Mouse (Mus musculus) heart, postnatal 0 days (tissue): ENCODE measurements at regions not wholly inside any gene's neighbourhood (a gene's known extent, or its start where the extent isn't known, plus 50 kb on each side); places are given as distances from the start of the nearest gene placed in this dataset.

Experiments used
- ATAC-seq: fragments of 200-750 bp; cut with Nextera tagmentation; 2 replicates; pipeline ENCODE4 v1.8.0; 2017; ENCODE audit warnings: low read depth, moderate number of reproducible peaks, moderate library complexity; ENCODE audit not compliant: insufficient read depth
- DNase-seq: peaks from one replicate; pipeline ENCODE4 v3.0.0-alpha.2; 2016; ENCODE audit warnings: low spot score
- H3K27ac ChIP-seq: fragments of 300-500 bp; sonication (generic); 2 replicates; pipeline ENCODE4 v1.5.1; 2014; ENCODE audit warnings: low read depth, mild to moderate bottlenecking
- H3K27me3 ChIP-seq: fragments of 300-500 bp; sonication (generic); 2 replicates; pipeline ENCODE4 v1.6.1; 2014; ENCODE audit warnings: low read length, mixed read lengths; ENCODE audit not compliant: control insufficient read depth, insufficient read depth
- H3K36me3 ChIP-seq: fragments of 300-500 bp; sonication (generic); replicated peaks from 2 replicates; pipeline ENCODE4 v1.6.1; 2014; ENCODE audit warnings: low read length, mixed read lengths; ENCODE audit not compliant: control insufficient read depth, insufficient read depth
- H3K4me1 ChIP-seq: fragments of 300-500 bp; sonication (generic); 2 replicates; pipeline ENCODE4 v1.6.1; 2014; ENCODE audit warnings: antibody characterized with exemption; ENCODE audit not compliant: control insufficient read depth, insufficient read depth
- H3K4me2 ChIP-seq: fragments of 300-500 bp; sonication (generic); 2 replicates; pipeline ENCODE4 v1.6.1; 2014; ENCODE audit warnings: low read depth, mild to moderate bottlenecking, low read length, moderate library complexity
- H3K4me3 ChIP-seq: fragments of 300-500 bp; sonication (generic); 2 replicates; pipeline ENCODE4 v1.5.1; 2014; ENCODE audit warnings: low read depth, low read length
- H3K9ac ChIP-seq: fragments of 300-500 bp; sonication (generic); replicated peaks from 2 replicates; pipeline ENCODE4 v1.6.1; 2014; ENCODE audit warnings: low read depth, low read length, mixed read lengths
- H3K9me3 ChIP-seq: fragments of 300-500 bp; sonication (generic); replicated peaks from 2 replicates; pipeline ENCODE4 v1.6.1; 2016; ENCODE audit warnings: low read length; ENCODE audit not compliant: control insufficient read depth
- CTCF ChIP-seq: IDR thresholded peaks from 2 replicates; pipeline ENCODE4 v1.5.1; 2016; ENCODE audit warnings: antibody characterized with exemption, control low read depth, low read depth
- EP300 ChIP-seq: IDR thresholded peaks from 2 replicates; pipeline ENCODE4 v1.6.1; 2016; ENCODE audit warnings: antibody characterized with exemption, low read depth
- WGBS: fragments of 180-500 bp; shearing (Covaris S2); extraction: QIAGEN DNeasy Blood & Tissue Kit; methylation state at CpG from one replicate; pipeline ENCODE4 v1.1.7; 2014; 5-methylcytosine and 5-hydroxymethylcytosine counted together

GRCm38 (mm10) chr4:45729801-45730200, 69.0 kb upstream of the Aldh1b1 start:
- no peaks in the 10 kb centered on the region for H3K9me3 ChIP-seq
- no peak overlapping the region for H3K4me2 ChIP-seq
- no peak overlapping the region for H3K4me3 ChIP-seq
- 78% methylated on average over 4 of the region's 4 CpGs for WGBS
- no peak overlapping the region for H3K27ac ChIP-seq
- H3K4me1 ChIP-seq: peaks cover 9% of the 10 kb centered on the region; the same call in 1 of the 2 replicates
- ATAC-seq (no peak), DNase-seq (no peak)
- TF ChIP-seq CTCF: no peak
- TF ChIP-seq EP300: no peak
- H3K36me3 ChIP-seq: no peaks in the 10 kb centered on the region
- no peak overlapping the region for H3K9ac ChIP-seq
- no peaks in the 10 kb centered on the region for H3K27me3 ChIP-seq

- DNase-seq: no peak
- H3K4me1 ChIP-seq: peaks cover 14% of the 10 kb centered on the region; the same call in 1 of the 2 replicates
- TF ChIP-seq CTCF (no peak), EP300 (no peak)
- no peak overlapping the region for H3K27ac ChIP-seq
- H3K9ac ChIP-seq: no peak overlapping the region
- no peak for ATAC-seq
- H3K27me3 ChIP-seq: no peaks in the 10 kb centered on the region
- H3K9me3 ChIP-seq: no peaks in the 10 kb centered on the region
- no peak overlapping the region for H3K4me3 ChIP-seq
- H3K4me2 ChIP-seq: no peak overlapping the region
- 57% methylated on average over 4 of the region's 4 CpGs for WGBS
- no peaks in the 10 kb centered on the region for H3K36me3 ChIP-seq
Measured at GRCm38 (mm10) chr4:45728825-45729224, 70.0 kb upstream of the Aldh1b1 start.

- no peaks in the 10 kb centered on the region for H3K27me3 ChIP-seq
- 94% methylated on average over 5 of the region's 5 CpGs for WGBS
- no peak for ATAC-seq
- H3K4me1 ChIP-seq: peaks cover 14% of the 10 kb centered on the region; the same call in 1 of the 2 replicates
- no peak overlapping the region for H3K4me3 ChIP-seq
- H3K36me3 ChIP-seq: no peaks in the 10 kb centered on the region
- DNase-seq: no peak
- no peaks in the 10 kb centered on the region for H3K9me3 ChIP-seq
- TF ChIP-seq CTCF: no peak
- no peak for TF ChIP-seq EP300
- no peak overlapping the region for H3K4me2 ChIP-seq
- H3K27ac ChIP-seq: no peak overlapping the region
- H3K9ac ChIP-seq: no peak overlapping the region
Measured at GRCm38 (mm10) chr4:45727915-45728314, 70.9 kb upstream of the Aldh1b1 start.

- Histone ChIP-seq H3K27ac (no peak overlapping the region), H3K36me3 (no peaks in the 10 kb centered on the region), H3K4me3 (no peak overlapping the region), H3K27me3 (no peaks in the 10 kb centered on the region), H3K9me3 (no peaks in the 10 kb centered on the region), H3K4me1 (peaks cover 14% of the 10 kb centered on the region; the same call in 1 of the 2 replicates), H3K9ac (no peak overlapping the region), H3K4me2 (no peak overlapping the region)
- no peak for TF ChIP-seq CTCF
- no peak for TF ChIP-seq EP300
- DNase-seq (no peak), ATAC-seq (no peak)
- 79% methylated on average over 9 of the region's 9 CpGs for whole genome bisulfite sequencing
Measured at GRCm38 (mm10) chr4:45727474-45727873, 71.3 kb upstream of the Aldh1b1 start.

GRCm38 (mm10) chr4:45726783-45727182, 72.0 kb upstream of the Aldh1b1 start:
- TF ChIP-seq CTCF (no peak), EP300 (no peak)
- Histone ChIP-seq H3K4me2 (no peak overlapping the region), H3K9ac (no peak overlapping the region), H3K9me3 (no peaks in the 10 kb centered on the region), H3K4me1 (peaks cover 14% of the 10 kb centered on the region; the same call in 1 of the 2 replicates), H3K4me3 (no peak overlapping the region), H3K27ac (no peak overlapping the region), H3K36me3 (no peaks in the 10 kb centered on the region), H3K27me3 (no peaks in the 10 kb centered on the region)
- ATAC-seq (no peak), DNase-seq (no peak)
- 91% methylated on average over 5 of the region's 5 CpGs for WGBS
